Mouse (Mus musculus) cerebellum, adult 18-20 months (tissue): Measurements from ENCODE around the gene Nudt17.
"Not testable (repeated sequence)": the region's sequence is repeated elsewhere in the genome, so short reads cannot be mapped to it uniquely, and the experiment has no call there.

Source experiments
- DNase-seq, 2 experiments: peaks; one replicate each; pipeline ENCODE4 v3.0.0; 2021

The Nudt17 gene

DNA sequence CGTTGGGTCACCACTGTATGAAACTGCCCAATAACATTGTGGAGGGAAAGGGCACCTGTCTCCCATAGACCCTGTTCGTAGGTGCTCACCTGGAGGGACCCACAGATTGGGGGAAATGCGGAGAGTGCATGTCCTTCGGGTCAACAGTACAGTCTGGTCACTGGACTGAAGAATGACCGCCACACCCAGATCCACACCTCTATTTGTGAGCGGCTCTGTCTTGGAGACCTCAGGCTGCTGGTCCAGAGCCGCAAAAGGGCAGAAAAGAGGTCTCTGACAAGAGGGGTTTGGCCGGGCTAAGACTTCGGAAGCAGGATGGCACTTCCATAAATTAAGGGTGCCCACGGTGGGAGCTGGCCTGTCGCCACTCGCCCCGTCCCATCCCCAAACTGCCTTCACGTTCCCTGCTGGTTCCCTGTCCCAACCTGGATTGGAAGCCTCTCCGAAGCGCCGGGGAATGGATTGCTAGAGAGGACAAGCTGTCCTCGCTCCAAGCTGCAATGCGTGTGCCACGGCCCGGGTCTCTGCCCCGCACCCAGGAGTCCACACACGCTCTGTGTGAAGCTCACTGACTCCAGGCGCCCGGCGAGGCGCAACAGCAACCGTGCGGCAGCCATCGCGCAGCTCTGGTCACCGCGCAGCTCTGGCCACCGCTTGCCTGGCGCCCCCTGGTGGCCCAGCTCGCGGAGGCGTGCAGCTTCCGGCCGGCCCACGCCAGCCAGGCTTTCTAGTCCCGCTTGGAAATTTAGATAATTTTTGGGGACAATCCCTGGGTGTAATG lies at the start of gene Nudt17:
TSS of gene Nudt17 (minus strand) at position 660 of the 781 bp plus-strand sequence.
- peak; percentile 79 to 95 for DNase-seq

DNA sequence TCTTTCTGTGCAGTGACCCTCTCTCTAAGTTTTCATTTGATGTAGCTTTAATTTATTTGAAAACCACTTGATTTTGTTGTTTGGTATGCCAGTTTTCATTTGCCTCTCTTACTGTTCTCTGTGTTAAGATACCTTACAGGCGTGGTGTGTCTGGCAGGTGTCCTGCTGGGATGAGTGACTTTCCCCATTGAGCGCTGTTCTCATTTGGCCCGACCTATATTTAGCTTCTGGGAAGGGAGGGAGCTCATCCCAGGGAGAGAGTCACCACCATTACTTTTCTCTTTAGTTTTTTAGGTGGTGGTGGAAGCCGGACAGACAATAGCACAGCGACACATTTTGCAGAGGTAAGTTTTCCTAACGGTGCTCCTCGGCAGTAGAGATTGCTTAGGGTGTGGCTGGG lies 49.3 kb upstream of the Nudt17 start:
- DNase-seq = peak; percentile 47 to 63

DNA sequence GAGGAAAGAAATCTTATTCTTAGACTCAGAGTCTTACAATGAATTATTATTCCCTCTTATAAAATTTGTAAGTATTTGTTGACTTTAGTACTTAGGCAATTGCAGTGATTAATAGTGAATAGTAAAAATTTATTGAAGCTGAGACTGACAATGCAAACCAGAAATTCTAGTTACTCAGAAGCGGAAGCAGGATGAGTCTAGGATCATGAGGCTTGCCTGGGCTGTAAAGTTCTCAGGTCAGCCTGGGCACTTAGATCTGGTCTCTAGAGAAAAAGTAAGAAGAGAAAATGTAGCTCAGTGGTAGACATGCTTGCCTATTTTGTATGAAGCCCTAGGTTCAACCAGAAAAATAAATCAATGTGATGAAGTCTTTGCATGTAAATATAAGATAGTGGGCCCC lies 47.6 kb upstream of the Nudt17 start:
- no peak for DNase-seq

DNA sequence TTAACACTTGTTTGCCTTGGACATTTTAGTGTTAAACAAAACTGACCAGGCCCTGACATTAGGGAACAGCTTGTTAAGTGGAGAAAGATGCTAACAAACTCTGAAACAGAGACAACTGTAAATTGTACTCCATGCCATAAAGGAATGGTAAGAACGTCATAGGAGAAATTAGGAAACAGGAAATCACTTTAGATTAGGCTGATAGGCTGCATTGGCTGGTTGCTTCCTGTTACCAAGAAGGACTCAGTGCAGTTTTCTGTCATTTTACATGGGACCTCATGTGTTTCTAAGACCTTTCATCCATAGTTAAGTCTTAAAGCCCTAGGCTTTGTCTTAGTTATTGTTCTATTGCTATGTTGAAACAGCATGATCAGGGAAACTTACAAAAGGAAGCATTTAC lies 38.5 kb upstream of the Nudt17 start:
- DNase-seq = no peak

DNA sequence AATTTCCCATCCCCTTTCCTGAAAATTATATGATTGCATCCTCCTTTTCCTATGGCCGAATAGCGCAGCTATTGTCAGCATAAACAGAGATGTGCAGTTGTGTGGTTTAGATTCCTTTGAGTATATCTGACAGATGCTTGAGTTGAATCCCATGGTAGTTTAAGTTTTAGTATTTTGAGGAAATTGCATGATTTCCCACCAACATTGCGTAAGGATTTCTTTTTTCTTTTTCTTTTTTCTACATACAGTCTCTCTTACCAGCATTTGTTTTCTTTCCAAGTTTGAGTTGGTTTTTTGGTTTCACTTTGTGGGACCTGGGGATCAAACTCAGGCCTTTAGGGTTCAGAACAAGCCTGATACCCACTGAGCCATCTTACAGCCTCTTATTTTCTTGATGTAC lies 36.0 kb upstream of the Nudt17 start:
- DNase-seq = no peak

DNA sequence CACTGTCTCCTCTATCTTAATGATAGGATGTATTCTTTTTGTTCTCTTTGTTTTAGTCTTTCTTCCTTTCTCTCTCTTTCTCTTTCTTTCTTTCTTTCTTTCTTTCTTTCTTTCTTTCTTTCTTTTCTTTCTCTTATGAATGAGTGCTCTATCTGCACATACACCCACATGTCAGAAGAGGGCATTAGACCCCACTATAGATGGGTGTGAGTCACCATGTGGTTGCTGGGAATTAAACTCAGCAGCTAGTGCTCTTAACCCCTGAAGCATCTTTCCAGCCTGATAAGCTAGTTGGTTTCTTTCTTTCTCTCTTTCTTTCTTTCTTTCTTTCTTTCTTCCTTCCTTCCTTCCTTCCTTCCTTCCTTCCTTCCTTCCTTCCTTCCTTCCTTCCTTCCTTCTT lies 31.9 kb upstream of the Nudt17 start:
- DNase-seq = not testable (repeated sequence)

DNA sequence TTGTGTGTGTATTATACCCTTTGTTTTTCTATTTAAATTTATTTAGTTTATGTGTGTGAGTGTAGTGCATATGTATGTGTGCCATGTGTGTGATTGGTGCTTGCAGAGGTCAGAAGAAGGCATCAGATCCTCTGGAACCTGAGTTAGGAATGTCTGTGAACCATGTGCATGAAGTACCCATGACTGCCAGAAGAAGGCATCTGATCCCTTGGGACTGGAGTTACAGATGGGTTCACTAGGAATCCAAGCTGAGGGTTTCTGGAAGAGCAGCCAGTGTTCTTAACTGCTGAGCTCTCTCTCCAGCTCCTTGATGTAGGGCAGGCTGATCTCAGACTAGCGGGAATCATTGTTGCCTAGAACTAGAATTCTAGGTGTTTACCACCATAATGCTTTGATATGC lies 29.6 kb upstream of the Nudt17 start:
- DNase-seq = no peak

DNA sequence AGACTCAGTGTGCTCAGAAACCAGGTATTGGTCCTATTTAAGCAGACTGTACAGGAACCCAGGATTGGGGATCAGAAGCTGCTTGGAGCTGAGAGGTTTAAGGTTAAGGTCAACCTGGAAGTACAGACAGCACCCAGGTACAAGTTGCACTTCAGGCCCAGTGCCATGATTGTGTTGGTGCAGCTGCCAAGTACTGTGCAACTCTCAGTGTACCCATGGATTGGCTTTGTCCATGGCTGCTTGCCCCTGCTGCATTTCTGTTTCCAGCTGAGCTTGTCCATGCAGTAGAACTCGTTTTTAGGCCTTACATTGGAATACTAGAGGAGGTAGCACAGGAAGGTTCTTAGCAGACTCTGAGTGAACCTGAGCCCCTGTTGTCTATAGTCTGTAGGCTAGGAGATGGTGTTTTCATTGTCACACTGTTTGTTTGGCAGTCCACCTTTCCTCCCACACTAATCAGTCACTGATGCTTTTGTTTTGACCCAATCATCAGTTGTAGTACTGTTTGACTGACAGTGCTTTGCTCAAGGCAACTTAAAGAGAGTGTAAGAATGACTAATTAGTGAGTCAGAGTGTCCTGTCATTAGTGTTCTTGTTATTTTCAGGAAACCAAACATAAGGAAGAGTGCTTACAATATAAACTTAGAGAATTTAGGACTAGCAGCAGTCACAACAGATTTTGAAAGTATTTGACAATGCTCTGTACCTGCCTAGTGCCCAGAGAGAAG lies 28.8 kb upstream of the Nudt17 start:
- no peak for DNase-seq

DNA sequence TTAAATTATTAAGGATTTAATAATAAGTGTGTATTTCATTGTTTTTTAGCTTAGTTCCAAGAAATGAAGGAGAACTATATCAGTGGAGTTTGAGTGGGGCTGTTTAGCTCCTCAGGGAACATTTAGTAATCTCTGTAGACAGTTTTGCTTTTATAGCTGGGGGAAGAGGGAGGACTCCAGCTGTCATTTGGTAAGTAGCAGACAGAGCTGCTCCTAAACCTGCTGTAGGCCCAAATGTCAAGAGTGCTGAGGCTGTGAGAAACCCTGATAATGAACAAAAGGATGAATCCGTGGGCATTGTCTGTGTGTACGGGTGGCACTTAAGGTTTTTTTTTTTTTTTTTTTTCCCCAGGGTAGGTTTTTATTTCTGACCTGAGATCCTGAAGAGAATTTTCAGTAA lies 26.8 kb upstream of the Nudt17 start:
- DNase-seq = no peak

DNA sequence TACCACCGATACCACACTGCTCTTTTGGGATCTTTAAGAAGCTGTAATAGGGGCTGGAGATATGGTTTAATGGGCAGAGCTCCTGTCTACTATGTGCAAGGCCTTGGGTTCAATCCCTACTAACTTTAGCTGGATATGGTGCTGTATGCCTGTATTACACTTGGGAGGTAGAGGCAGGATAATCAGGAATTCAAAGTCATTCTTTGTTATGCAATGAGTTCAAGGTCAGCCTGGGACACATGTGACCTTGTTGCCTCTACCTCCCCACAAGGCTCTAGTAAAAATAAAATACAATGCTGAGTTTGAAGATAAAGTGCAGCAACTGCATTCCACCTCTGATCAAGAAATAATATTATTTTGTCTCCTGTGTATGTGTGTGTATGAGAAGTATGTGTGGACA lies 25.6 kb upstream of the Nudt17 start:
- no peak for DNase-seq

DNA sequence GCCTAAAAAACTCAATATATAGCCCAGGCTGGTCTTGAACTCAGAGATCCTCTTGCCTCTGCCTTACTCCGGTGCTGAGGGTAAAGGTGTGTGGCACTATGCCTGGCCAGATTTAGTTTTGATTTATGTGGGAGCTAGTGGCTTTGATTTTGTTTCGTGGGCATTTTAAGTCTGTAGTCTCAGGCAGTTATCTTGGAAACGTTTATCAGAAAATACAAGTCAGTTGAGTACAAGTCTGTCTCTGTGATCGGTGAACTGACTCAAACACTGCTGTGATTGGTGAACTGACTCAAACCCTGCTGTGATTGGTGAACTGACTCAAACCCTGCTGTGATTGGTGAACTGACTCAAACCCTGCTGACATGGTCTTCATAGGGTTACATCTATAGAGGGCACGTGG lies 22.4 kb upstream of the Nudt17 start:
- DNase-seq = no peak

DNA sequence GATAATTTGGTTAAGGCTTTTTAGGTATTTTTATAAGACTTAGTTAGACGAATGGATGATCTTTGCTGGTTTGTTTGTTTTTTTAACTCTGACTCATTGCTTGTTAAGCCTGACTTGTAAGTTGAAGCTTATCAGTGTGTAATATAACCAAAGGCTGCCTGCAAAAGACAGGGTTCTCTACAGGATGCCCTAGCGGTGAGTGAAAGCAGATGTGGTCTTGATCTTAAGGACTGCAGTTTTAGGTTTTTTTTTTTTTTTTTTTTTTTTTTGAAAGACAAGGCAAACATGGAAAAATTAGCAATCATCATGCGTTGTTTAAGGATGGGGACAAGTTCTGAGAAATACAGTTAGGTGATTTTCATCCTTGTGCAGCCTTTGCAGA lies 21.0 kb upstream of the Nudt17 start:
- no peak for DNase-seq

DNA sequence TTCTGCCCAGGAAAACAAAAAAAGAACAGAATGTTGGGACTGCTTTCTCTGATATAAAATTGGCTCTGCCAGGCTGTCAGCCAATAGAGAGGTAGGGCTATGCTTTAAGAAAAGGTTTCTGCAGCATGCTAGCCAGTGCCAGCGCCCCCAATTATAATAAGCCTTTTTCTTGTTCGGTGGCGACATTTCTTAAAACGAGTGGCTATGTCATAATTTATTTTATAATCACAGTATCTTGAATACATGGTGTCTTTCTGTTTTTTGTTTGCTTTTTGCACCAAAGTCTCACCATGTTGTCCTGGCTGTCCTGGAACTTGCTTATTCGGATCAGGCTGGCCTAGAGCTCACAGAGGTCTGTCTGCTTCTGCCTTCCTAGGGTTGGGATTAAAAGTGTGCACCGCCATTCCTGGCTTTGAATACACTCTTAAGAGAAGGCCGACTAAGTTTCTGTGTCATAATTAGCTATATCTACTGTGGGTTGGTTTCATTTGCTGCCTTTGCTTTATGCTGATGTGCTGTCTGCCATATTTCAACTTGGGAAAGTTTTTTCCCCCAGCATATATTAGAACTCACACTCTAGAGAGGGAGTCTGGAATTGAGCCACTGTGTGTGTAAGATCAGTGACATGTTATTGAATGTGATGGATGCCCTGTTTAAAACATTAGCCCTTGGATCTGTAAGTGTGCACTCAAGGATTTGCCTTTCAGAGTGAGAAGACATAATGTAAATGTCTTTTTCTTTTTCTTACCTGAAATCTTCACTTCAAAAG lies 20.5 kb upstream of the Nudt17 start:
- no peak for DNase-seq

DNA sequence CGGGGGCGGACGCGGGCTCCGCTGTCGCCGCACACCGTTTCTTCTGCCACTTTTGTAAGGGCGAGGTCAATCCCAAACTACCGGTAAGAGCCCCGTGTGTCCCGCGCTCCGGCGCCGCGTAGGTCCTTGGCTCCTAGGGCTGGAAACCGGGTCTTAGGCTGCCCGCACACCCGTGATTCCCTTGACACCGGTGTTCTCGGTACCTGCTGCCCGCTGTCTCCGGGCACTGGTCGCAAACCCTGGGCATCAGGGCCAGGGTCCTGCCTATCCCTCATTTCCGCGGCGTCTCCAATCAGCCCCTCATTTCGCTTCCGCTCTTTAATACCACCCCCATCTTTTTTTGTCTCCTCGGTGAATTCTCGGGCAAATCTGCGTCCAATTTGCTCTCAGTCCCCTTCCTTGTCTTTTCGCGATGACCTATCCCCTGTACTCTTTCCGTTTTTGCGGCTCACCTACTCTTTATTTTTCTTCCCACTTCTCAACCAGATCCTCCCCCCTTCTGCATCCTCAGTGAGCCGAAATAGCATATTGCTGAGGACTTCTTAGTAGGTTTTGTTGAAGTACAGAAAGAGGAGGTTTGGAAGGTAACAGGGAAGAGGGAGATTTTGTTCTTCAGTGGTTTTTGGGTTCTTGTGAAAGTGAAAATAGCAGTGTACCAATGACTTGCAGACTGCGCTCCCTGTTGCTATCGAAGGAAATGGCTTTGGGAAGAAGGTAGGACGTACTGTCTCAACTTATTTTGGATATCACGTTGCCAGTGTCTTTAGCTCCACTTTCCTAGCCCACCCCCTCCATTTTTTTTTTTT lies 19.7 kb upstream of the Nudt17 start:
- no peak for DNase-seq

DNA sequence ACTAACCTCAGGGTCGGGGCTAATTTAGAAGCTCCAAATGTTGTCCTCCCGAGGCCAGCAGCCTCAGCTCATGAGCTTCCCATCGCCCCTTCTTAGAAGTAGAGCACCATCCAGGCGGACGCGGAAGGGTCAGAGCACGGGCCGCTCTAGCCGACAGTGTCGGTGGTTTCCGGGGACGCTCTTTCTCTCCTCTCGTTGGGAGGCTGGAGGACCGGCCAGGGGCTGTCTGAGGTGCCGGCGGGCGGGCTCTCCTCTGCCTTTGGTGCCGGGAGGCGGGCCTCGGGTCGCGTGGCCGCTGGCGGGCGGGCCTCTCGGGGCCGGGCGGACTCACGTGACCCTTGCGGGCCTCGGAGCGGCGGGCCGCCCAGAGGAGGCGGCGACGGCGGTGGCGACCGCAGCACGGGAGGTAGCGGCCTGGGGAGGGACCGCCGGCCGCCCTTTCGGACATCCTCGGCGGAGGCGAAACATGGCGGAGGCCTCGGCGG lies 19.0 kb upstream of the Nudt17 start, which contains the start of the genes Polr3c and Rnf115:
TSS of gene Polr3c (minus strand) at position 286 of the 485 bp plus-strand sequence.
TSS of gene Rnf115 (plus strand) at position 322 of the 485 bp plus-strand sequence.
- peak; percentile 97 to 98 for DNase-seq

DNA sequence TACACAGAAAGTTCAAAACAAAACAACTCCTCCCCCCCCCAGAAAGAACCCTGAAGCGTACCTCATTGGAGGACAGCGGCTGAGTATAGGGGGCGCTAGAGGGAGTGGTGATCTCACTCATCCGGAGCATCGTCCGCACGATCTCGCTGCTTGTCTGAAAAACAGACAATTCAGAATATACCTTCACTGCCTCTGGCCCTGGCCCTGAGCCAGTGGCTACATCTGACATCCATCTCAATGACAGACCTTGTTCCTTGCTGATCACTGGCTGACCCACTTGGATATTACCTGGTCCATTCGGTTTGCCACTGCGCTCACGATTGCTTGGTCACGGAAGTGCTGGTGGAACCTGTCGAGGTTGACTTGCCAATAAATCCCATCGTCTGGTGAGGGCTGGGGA lies 10.8 kb upstream of the Nudt17 start:
- peak; percentile 85 to 88 for DNase-seq

DNA sequence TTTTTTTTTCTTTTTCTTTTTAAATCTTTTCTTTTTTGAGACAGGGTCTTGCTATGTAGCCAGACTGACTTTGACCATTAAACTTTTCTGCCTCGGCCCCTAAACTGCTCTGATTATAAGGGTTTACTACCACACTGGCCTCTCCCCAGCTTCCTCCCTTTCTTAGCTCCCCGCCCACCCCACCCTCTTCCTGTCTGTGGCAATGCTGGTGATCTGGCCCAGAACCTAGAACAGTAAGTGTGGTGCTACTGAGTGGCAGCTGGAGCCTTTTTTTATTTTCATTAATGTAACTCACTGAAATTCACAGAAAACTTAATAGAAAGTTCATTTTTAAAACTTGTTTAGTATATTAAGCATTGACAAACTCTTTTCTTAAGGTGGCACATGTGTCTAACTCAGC lies 7.5 kb upstream of the Nudt17 start:
- no peak for DNase-seq

DNA sequence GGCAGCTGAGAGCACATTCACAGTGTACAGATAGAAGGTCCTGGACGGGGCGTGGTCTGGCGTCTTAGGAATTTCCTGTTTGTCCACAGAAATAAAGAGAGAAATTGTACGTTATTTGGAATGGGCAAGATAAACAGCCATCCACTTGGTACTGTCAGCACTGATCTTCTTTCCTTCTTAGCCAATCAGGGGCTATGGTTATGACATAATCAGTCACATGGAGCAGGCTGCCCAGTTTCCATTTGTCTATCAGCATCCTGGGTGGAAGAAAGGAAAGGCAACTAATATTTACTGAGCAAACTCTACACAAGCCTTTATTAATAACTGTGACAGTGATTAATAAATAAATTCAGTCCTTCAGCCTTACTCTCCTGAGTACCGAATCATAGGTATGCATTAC lies 5.9 kb upstream of the Nudt17 start:
- no peak for DNase-seq

DNA sequence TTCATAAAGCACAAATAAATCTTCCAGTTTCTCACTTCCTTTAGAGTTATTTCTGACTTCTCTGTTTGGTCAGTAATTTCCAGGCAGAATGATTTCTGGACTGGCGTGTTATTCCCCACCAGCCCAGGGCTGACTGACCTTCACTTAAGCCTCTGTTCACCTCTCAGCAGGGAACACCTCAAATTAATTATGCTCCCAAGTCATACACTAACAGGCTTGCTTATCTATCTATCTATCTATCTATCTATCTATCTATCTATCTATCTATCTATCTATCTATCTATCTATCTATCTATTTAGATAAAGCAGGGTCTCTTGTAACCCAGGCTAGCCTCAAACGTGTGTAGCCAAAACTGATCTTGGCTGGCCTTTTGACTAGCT lies 312 bp upstream of the Nudt17 start:
- DNase-seq = no peak

DNA sequence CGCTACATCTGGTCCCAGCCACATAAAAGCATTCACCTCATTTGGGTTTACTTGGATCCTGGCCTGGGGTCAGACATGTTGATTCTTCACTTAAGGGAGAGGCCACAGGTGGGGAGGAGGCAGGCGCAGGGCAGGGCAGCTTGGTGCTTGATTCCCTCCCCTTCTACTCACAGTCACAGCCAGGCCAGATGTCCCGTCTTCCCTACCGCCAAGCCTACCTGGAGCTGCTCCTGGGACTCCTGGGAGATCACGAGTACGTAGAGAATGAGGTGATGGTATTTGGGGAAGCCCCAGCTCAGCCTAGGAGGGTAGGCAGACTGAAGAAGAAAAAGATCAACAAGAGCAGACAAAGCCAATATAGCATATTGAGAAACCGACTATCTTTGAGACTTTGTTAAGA lies 1.4 kb downstream of the Nudt17 start:
- DNase-seq = no peak

DNA sequence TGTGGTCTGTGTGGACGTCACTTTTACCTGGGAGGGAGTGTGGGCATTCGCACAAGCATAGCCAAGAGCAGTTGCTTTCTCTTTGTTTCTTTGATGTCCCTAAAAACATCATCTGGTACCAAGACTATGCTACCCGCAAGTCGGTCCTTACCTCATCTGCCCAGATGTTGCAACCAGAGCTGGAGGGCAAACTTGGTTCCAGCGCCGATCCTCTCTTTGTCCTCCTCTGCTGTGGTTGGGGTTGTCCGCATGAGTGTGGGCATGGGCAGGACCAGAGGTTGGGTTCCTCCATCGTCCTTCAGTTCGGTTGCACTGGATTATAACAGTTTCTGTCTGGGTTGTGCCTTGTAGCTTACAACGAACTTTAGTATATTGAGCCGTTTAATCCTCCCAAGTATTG lies 2.1 kb downstream of the Nudt17 start:
- no peak for DNase-seq

DNA sequence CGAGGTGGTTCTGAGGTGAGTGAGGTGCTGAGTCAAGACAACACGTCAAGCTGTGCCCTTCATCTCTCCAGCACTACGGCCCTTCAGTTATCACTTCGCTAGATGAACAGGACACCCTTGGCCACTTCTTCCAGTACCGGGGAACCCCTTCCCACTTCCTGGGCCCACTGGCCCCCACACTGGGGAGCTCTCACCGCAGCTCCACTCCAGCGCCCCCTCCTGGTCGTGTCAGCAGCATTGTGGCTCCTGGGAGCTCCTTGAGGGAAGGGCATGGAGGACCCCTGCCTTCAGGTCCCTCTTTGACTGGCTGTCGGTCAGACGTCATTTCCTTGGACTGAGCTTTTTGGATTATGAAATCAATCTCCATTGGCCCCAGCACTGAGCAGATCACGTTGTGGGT lies 3.6 kb downstream of the Nudt17 start:
- no peak for DNase-seq

DNA sequence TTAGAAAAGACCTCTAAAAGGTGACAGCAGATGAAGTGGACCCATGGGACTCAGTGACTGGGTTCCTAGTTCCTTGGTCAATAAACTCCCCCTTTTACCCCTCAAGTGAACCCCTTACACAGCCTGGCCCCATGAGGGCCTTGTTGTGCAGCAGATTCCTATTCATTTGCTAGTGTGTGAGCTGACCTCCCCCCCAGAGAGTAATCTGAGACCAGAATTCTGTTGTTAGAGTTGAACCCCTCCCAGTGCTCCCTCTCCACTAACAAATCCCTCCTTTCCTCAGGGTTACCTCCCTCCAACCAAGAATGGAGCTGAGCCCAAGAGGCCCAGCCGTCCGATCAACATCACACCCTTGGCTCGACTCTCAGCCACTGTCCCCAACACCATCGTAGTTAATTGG lies 7.4 kb downstream of the Nudt17 start:
- no peak for DNase-seq
